28 mouse cellular contexts compared by ENCODE assay signal in the genomic region with DNA sequence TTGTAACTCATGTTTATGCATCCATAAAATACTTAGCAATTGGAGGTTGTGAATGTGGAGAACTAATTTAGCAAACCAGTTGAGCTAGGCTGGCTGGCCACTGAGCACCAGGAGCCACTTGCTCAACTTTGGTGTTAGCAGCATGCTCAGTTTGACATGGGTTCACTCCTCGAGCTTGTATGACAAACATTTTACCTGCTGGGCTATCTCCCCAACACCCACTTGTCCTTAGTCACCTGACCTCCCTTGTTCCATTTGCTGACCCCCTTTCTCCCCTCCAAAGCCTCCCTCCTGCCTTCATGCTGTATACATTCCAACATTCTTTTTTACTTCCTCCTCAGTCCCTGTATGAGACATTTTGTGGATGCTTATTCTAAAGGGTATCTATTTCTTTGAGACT.
"Had no signal": no experiment of that assay in that cellular context is flagged by ENCODE, and none has a peak within 500 bp of the region (broad histone marks: within the 10 kb centered on the region; RNA-seq: fewer than 3 reads in every experiment).

No protein-coding gene starts in this region.

- H3K9ac ChIP-seq: embryonic facial prominence, embryonic 12.5 days; embryonic facial prominence, embryonic 13.5 days; embryonic facial prominence, embryonic 15.5 days; forebrain, embryonic 12.5 days; forebrain, embryonic 13.5 days; forebrain, embryonic 15.5 days; forebrain, postnatal 0 days had no signal

- H3K27ac ChIP-seq: embryonic facial prominence, embryonic 10.5 days; embryonic facial prominence, embryonic 12.5 days; embryonic facial prominence, embryonic 13.5 days; embryonic facial prominence, embryonic 15.5 days; forebrain, embryonic 10.5 days; forebrain, embryonic 12.5 days; forebrain, embryonic 13.5 days; forebrain, embryonic 15.5 days; gastrocnemius, adult 2 months; heart, adult 2 months had no signal

- H3K27me3 ChIP-seq: embryonic facial prominence, embryonic 12.5 days; embryonic facial prominence, embryonic 13.5 days; embryonic facial prominence, embryonic 15.5 days; forebrain, embryonic 12.5 days; forebrain, embryonic 13.5 days; forebrain, embryonic 15.5 days had no signal

- DNase-seq: cerebellum, adult 2 months; cerebellum, adult 8-10 months; cerebellum, adult 9-10 months; cerebellum, adult 9-11 months; cerebellum, postnatal 10 days; cerebellum, postnatal 14 days; cerebellum, postnatal 25 days; cerebellum, postnatal 36 days; embryo, embryonic 11 days; forebrain, postnatal 0 days; gastrocnemius, adult 2 months; gastrocnemius, postnatal 10 days; gastrocnemius, postnatal 14 days; gastrocnemius, postnatal 25 days; gastrocnemius, postnatal 36 days; heart, adult 18-20 months; heart, adult 2 months had no signal

- H3K4me1 ChIP-seq: embryonic facial prominence, embryonic 12.5 days; forebrain, embryonic 10.5 days; forebrain, embryonic 12.5 days; forebrain, embryonic 13.5 days; forebrain, embryonic 15.5 days had no signal

- ATAC-seq: forebrain, embryonic 13.5 days; forebrain, embryonic 14.5 days; forebrain, embryonic 15.5 days; forebrain, embryonic 16.5 days; forebrain, postnatal 0 days had no signal

- H3K4me3 ChIP-seq: embryonic facial prominence, embryonic 10.5 days; embryonic facial prominence, embryonic 12.5 days; embryonic facial prominence, embryonic 13.5 days; embryonic facial prominence, embryonic 15.5 days; erythroblast, embryonic 14.5 days; forebrain, embryonic 10.5 days; forebrain, embryonic 12.5 days; forebrain, embryonic 13.5 days; forebrain, embryonic 15.5 days; gastrocnemius, adult 2 months; heart, adult 2 months had no signal

- H3K36me3 ChIP-seq: embryonic facial prominence, embryonic 10.5 days; embryonic facial prominence, embryonic 12.5 days; embryonic facial prominence, embryonic 13.5 days; embryonic facial prominence, embryonic 15.5 days; forebrain, embryonic 10.5 days; forebrain, embryonic 12.5 days; forebrain, embryonic 15.5 days had no signal

- H3K4me2 ChIP-seq: embryonic facial prominence, embryonic 12.5 days; embryonic facial prominence, embryonic 13.5 days; embryonic facial prominence, embryonic 15.5 days; forebrain, embryonic 12.5 days; forebrain, embryonic 13.5 days; forebrain, embryonic 15.5 days had no signal

- H3K9me3 ChIP-seq: embryonic facial prominence, embryonic 10.5 days; embryonic facial prominence, embryonic 12.5 days; embryonic facial prominence, embryonic 13.5 days; embryonic facial prominence, embryonic 15.5 days; forebrain, embryonic 10.5 days; forebrain, embryonic 12.5 days; forebrain, embryonic 13.5 days; forebrain, embryonic 15.5 days had no signal
